Mouse (Mus musculus): ENCODE data around the gene Parp6. TPM values are rescaled to one million over a fixed set of nuclear protein-coding genes. Genes with fewer than 3 reads are reported as not detected.

Parp6 gene
- polyA plus RNA-seq, 1 experiment = 35.6 TPM

DNA sequence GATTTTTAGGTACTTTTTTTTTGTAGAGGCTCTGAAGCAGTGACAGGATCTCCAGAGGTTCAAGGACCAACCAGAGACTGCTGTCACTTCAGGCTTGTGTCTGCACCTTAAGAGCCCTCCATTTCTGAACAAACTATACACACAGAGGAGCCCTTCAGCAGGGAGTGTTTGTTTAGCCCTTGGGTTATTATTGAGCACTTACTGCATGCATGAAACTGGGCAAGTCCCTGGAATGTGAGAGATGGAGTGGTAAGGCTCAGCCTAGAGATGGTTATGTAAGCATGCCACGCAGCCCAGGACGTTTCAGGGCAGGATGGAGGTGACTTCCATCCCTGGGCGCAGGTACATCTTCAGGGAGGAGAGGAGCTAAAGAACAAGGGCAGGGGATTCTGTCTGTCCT is 79.3 kb downstream of the Parp6 start:
- no peak overlapping the region for H3K4me3 ChIP-seq (ENCODE audit: control insufficient read depth, low read depth, low read length)
- H3K36me3 ChIP-seq (ENCODE audit: control insufficient read depth, insufficient read depth, low read length) = no peaks in the 10 kb centered on the region
- TF ChIP-seq CTCF (IDR thresholded peaks at IDR 0.05; ENCODE audit: control insufficient read depth, insufficient read depth, insufficient replicate concordance, low read depth, low read length) (no peak), POLR2A (IDR thresholded peaks at IDR 0.05; ENCODE audit: control insufficient read depth, low read depth, low read length) (no peak)
- no peak overlapping the region for H3K27ac ChIP-seq (ENCODE audit: control insufficient read depth, insufficient read depth, low read depth, low read length)
- H3K4me1 ChIP-seq (ENCODE audit: control insufficient read depth, insufficient read depth, low read length) = peaks cover 6% of the 10 kb centered on the region
- no peaks in the 10 kb centered on the region for H3K27me3 ChIP-seq (ENCODE audit: control insufficient read depth, insufficient read depth, low read length)

Other genes with a start within 250 kb of the Parp6 start
- gene Arih1, start 130.7 kb upstream of the Parp6 start, polyA plus RNA-seq (2012; rRNA removed) = 150 and 160 TPM in 2 replicates
- gene Hexa, start 77.7 kb upstream of the Parp6 start, polyA plus RNA-seq (2012; rRNA removed) = 100 and 116 TPM in 2 replicates
- gene Tmem202, start 77.4 kb upstream of the Parp6 start, polyA plus RNA-seq (2012; rRNA removed) = 66.9 and 71.6 TPM in 2 replicates
- 13.2 and 17.5 TPM in 2 replicates for gene Celf6, start 39.4 kb upstream of the Parp6 start, polyA plus RNA-seq (2012; rRNA removed)
- 491 and 510 TPM in 2 replicates for gene Pkm, start 39.1 kb downstream of the Parp6 start, polyA plus RNA-seq (2012; rRNA removed)
- 14.5 and 17.9 TPM in 2 replicates for gene Gramd2, start 62.9 kb downstream of the Parp6 start, polyA plus RNA-seq (2012; rRNA removed)
- 3.3 TPM in 2 replicates for gene Senp8, start 133.4 kb downstream of the Parp6 start, polyA plus RNA-seq (2012; rRNA removed)
- gene Myo9a, start 133.6 kb downstream of the Parp6 start, polyA plus RNA-seq (2012; rRNA removed) = 13.3 and 18.5 TPM in 2 replicates